Mouse (Mus musculus): Measurements from ENCODE around the gene Pigb.
"Not testable (repeated sequence)": the region's sequence is repeated elsewhere in the genome, so short reads cannot be mapped to it uniquely, and the experiment has no call there.

Pigb gene

DNA sequence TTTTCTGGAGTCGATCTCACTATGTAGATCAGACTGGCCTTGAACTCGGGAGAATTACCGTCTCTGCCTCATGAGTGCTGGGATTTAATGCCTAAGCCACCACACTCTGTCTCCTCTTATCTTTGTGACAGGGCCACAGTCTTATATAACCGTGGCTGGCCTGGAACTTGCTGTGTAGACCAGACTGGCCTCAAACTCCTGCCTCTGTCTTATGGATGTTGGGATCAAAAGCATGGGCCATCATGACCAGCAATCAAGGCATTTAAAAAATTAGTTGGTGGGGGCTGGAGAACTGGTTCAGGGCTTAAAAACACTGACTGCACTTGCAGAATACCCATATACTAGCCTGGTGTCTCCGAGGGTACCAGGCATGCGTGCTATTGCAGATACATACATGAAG is at the start of gene Pigb:
Pigb (minus strand) TSS at position 299 of the 400 bp plus-strand sequence.
- no peak for DNase-seq (ENCODE audit: low read depth, low spot score)

DNA sequence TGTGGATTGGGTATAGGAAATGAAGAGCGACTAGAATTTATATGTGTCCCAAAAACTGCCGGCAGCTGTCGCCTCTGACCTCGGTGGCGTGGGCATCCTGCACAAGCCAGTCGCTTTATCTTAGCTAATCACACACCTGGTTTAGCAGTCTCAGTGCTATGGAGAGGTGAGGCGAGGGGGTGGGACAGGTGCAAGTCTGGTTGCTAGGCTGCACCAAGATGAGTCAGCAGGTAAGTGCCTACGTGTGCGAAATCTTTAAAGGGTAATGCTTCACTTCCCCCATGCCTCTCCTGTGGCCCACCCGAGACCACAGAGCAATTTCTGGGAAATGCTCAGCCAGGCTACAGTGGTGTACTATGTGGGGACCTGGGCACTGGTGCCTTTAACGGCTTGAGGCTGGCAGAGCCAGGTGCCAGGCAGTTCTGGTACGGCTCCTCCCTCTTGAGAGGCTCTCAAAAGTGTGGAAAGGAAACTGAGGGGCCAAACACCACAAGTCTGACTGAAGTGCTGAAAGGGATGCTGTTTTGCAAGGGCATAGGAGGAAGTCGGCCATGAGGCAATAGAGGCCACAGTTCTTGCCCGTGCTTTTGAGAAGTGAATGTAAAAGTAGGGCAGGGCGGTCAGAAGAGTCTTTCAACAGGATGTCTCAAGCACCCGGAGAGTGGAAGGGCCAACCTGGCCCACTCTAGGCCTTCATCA is 49.2 kb upstream of the Pigb start:
- DNase-seq (ENCODE audit: low read depth, low spot score), result no peak

DNA sequence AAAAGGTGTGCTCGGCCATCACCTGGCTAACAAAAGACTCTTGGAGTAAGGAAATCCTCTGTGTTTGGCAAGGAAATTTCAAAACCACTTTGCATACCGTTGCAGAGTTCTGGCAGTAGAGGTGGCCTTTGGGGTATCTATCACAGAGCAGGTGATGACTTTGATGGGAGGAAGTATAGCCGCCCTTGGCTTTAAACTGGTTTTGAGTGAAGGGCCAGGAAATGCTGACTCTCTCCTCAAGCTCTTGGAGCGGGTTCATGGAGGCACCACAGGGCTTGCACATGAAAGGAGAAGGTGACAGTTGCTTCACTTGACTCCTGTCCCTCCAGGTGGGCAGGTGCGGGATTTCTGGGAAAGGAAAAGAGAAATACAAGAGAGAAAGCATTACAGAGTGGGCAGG is 47.4 kb upstream of the Pigb start:
- DNase-seq (ENCODE audit: low read depth, low spot score), result no peak

DNA sequence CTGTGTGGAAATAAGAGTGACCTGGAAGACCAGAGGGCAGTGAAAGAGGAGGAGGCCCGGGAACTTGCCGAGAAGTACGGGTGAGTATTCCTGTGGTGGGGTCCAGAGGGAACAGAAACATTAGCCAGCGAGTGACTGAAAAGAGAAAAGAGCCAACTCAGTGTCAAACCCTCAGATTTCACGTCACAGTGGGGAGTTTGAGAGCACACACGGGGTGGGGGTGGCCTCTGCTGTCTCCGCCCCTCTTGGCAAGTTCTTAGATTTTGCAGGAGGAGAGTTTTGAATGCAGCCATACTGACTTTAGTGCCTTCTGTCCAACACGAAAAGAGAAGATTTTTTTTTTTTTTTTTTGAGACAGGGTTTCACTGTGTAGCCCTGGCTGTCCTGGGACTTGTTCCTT is 46.9 kb upstream of the Pigb start:
- DNase-seq (ENCODE audit: low read depth, low spot score), result no peak

DNA sequence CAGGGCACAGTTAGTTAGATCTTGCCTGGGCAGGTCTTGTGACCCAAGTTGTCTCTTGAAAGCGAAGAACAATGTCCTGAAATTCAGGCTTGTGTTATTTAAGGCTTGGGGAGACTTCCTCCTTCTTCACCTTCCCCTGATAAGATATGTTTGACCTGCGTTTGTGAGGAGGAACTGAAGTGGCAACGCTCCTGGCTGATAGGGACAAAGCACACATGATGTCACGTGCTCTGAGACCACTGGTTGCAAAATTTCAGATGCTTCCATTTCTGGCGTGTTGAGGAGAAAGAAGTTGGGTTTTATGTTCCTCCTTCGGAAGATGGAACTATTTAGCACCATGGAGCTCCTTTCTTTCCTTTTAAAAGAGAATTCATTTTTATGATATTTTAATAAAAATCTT is 45.7 kb upstream of the Pigb start:
- DNase-seq (ENCODE audit: low read depth, low spot score), result no peak

DNA sequence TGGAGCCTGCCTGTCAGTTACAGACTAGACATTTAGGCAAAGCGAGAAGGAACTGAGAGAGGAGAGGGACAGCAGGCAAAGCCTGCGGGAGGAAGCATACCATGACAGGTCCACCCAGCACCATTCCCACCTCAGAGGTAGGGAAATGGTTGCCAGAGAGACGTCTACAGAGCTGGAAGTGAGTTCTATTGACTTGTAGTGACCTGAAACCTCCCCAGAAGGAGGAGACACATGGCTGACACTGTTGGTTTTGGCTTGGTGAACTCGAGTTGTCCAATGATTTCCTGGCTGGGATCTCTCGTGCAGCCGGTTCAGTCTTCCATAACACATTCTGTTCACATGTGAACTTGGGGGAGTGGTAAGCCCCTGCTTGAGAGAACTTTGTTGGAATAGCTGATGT is 43.8 kb upstream of the Pigb start:
- DNase-seq (ENCODE audit: low read depth, low spot score), result no peak

DNA sequence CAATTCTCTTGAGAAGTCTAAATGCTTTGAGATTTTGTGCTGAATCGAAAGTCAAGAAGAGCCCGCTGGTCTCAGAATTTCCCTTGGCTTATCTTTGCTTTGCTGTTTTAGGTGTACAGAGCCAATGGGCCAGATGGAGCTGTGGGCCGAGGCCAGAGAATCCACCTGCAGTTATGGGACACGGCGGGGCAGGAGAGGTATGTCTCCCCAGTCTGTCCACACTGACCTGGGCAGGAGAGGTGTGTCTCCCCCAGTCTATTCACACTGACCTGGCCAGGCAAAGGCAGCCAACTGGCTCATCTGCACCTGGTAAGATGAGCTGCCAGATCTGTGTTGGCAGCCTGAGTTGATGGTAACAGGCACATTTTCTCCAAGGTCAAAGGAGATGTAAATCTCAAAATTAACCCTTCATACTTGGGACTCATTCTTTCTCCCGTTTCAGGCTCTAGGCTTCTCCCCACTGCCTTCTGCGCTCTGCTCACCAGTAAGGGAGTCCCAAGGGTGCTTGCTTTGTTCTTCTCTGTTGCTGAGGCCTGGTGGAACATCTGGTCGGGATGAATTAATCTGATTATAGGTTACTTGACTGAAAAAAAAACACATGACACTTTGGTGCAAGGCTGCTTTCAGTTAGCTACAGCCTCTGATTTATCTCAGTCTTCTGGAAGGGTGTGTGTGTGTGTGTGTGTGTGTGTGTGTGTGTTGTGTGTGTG is 42.3 kb upstream of the Pigb start:
- no peak for DNase-seq (ENCODE audit: low read depth, low spot score)

DNA sequence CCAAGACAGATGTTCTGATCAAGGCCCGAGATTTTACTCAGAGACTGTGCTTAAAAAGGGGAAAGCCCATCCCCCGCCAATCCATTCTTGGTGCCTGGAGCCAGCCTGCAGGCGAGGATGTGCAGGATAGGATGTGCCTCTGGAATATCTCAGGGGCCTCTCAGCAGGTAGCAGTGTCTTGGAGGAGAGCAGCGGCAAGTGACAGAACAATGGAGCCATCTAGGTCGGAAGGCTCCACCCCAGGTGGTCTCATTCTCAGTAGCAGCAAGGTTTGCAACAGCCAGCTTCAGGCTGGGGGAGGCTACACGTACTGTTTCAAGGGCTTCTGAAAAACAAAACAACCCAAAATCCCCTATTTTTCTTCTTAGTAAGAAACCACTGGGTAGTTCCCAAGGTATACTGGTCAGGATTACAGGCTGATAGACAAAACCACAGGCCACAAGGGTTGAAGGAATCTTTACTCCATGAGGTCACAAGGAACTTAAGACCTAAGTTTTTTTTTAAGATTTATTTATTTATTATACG is 39.7 kb upstream of the Pigb start:
- no peak for DNase-seq (ENCODE audit: low read depth, low spot score)

DNA sequence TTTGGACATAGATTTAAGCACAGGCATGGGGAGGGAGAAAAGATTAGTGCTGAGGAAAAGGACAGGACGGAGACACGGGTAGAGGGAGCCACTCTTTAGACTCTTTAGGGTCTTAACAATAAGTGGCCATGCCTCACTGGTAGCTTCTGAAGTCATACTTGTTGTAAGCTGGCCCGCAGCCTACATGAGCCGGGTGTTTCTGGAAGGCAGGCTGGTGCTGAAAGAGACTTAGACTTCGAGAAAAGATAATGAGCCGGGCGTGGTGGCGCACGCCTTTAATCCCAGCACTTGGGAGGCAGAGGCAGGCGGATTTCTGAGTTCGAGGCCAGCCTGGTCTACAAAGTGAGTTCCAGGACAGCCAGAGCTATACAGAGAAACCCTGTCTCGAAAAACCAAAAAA is 39.2 kb upstream of the Pigb start:
- DNase-seq (ENCODE audit: low read depth, low spot score), result not testable (repeated sequence)

DNA sequence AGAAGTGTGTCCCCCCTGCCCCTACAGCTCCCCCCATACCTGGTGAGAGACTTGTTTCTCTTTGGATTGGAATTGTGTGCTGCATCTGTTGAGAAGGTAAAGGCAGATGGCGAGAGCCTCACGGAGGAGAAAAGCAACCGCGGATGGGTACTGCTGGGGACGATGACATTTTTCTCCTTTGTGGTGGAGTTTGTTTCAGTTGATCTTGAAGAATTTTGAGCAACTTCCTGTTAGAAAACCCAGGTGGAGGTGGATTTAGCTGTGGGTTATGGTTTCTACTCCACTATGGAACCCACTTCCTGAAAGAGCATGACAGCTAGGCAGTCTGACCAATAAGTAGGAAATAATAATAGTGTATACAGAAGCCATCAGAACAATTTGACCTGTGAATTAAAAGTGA is 33.0 kb upstream of the Pigb start:
- no peak for DNase-seq (ENCODE audit: low read depth, low spot score)

DNA sequence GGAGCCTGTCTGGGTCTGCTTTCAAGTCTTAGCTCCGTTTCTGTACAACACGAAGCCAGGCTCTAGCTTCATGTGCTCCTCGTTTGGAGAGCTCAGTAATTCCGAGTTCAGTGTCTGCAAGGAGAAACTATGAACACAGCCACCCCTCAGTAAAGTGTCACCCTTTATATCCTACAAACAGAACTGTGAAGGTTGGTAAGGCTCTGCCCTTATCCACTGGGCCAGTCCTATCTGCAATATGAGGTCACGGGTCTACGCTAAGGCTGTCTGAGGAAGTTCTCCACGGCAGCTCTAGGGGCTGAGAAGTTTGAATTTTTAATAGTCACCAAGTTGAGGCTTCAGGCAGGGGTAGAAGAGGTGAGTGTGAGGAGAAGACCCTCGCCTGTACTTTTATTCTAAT is 32.2 kb upstream of the Pigb start:
- DNase-seq (ENCODE audit: low read depth, low spot score), result no peak

DNA sequence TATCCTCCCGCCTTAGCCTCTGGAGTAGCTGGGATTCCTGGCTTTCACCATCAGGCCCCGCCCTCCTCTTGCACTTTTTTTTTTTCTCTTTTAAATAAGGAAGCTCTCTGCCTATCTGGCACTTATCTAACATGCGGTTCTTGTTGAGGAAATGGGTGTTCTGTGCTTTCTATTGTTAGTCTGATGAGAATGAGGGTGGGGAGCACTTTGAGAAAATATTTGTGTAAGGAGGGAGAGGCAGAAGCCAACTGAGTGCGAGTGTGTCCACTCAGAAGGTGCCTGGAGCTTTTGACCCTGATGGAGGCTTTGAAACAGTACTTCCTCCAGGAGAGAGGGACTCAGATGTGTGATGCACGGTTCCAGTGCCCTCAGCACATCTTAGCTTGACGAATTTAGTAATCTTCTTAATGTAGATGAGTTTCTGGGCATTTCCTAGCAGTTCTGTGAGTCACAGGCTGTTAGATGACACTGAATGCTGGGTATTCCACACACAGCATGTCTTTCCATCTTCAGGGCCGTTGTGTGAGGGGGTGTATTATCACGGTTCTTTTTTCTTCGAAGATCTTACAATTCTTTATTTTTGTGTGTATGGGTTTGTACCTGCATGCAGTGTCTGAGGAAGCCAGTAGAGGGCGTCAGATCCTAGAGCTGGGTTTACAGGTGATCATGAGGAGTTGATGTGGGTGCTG is 30.9 kb upstream of the Pigb start:
- DNase-seq (ENCODE audit: low read depth, low spot score), result no peak

DNA sequence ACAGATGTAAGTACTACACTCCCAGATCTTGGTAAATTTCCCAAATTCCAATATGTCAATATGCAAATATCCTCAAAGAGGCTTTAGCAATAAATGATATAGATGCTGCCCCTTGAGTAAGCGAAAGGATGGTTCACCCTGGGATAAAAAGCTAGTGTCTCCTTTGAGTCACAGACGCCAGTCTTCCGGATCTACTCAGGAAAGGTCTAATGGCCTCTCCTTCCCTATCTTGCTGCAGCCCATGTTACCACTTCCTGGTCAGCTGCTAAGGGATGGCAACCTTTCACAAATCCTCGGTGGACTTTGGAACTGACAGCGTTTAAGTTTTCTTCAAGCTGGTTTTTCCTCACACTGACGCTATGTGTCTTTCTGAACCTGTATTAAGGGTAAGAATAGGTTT is 28.5 kb upstream of the Pigb start:
- no peak for DNase-seq (ENCODE audit: low read depth, low spot score)

DNA sequence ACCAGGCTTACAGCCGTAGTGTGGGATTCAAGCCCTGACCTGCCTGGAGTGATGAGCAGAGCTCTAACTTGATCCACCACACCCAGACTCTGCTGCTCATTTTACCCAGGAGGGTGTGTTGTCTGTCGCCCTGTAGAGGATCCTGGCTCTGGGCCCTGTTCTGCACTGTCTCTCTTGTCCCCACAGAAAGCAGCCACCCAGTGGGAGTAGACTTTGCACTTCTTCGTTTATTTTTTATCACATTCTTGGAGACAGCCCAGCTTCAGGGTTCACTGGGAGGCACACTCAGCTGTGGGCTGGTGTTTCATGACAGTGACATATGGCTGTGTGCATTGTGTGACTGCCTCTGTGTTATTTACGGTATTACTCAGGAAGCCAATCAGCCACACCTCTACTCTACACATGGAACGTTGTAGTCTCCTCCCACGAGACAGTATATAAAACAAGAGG is 28.1 kb upstream of the Pigb start:
- peak; percentile 65 for DNase-seq (ENCODE audit: low read depth, low spot score)

DNA sequence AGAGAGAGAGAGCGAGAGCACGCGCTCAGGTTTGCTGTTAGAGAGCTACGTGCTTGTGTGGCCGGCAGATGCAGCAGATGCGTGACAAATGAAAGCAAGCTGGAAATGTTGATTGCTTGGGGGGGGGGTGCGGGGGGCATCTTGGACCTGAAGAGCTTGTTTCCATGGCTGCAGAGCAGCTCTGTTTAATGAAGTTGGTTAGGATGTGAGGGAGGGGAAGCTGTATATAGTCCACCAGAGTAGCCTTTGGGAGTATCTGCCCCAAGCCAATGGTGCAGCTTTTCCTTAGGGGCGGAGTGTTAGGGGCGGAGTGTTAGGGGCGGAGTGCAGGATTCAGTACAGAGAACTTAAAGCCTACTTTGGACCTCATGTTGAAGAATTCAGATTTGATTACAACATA is 26.9 kb upstream of the Pigb start:
- no peak for DNase-seq (ENCODE audit: low read depth, low spot score)

DNA sequence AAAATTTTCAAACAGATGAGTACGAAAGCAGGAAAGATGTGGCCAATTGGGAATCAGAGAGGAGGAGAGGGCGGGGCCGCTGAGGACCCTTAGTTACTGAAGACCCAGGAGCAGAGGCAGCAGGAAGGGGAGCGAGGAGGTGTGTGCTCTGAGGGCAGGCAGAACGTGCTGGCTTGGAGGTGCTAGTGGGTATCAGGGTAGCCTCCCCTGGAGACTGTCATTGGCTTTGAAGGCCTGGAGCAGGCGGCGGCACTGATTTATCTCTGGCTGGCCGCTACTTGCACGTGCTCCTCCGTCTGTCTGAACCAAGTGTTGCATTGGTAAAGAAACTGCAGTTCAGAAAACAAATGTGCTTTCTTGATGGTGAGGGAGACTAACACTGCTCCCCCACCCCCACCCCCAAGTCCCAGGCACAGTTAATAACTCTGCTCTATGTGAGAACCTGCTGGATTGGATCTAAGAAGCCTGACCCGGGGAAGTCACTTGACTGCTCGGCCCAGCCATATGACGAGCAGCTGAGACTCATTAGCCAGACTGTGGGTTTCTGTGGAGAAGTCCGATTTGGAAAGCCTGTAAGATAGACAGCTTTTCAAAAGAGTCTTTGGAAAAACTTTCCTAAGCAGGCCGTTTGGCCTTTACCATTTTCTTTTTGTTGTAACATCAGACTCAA is 23.6 kb upstream of the Pigb start:
- no peak for DNase-seq (ENCODE audit: low read depth, low spot score)

DNA sequence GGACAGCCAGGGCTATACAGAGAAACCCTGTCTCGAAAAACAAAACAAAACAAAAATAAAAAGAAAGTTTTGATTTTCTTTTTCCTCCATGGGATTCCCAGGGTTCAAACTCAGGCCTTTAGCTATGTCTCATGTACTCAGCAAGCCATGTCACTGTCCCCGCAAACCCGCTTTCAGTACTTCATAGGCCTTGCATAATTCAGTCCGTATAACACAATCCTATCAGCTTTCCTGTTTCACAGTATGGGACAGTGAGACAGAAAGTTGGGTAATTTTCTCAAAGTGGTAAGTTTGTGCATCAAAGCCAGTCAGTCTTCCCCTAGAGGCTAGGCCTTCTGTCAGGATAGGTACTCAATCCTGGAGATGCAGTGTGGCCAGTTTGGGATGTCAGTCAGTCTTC is 19.0 kb upstream of the Pigb start:
- no peak for DNase-seq (ENCODE audit: low read depth, low spot score)

DNA sequence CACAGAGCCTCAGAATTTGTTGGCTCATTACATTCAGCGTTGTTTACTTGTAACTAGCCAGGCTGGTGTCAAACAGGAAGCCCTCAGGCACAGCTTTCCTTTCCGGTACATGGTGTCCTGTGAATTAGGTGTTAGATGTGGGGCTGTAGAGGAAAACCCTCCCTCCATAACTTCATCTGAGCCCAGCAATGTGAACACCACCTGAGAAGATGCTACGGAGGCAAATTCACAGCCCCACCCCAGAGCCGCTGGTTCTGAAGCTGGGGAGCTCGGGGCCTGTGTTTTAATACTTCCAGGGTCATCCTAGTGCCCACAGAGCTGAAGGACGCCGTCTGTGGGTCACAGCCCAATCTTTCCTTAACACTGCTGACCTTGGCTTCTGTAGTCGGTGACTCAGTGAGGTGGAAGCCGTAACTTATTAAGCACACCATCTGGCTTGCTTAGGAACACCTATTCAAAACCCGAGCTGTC is 15.3 kb upstream of the Pigb start:
- no peak for DNase-seq (ENCODE audit: low read depth, low spot score)

DNA sequence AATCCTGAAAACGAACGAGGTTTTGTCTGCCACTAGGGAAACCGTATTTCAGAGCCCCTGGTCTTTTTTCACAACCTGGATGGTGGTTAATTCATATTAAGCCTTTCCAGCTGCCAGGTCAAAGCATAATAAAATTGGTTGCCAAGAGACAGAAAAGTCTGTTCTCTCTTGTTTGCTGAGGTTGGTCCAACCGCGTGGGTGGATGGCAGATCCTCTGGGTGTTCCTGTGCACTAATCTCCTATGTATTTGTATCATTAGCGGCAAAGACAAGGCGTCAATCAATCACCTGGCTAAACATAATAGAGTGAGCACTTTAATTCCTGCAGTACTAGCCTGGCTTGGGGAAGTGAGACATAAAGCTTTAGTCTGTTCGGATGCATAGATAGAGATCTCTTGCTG is 10.4 kb upstream of the Pigb start:
- no peak for DNase-seq (ENCODE audit: low read depth, low spot score)

DNA sequence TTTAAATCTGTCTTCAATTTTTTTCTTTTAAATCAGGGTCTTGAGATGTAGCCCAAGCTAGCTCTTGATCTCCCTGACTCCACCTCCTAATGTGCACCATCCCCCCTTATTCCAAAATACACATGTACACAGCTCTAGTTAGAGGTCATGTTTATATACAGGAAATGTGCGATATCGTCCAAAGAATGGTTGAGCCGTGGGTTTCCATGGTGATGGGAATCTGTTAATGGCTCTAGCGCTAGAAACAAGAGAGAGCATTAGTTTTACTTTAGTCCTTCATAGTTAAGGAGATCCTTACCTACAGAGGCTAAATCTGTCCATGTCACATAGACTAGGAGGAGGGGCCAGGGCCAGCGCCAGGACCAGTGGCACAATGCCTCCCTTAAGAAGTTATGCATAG is 9.7 kb upstream of the Pigb start:
- no peak for DNase-seq (ENCODE audit: low read depth, low spot score)

DNA sequence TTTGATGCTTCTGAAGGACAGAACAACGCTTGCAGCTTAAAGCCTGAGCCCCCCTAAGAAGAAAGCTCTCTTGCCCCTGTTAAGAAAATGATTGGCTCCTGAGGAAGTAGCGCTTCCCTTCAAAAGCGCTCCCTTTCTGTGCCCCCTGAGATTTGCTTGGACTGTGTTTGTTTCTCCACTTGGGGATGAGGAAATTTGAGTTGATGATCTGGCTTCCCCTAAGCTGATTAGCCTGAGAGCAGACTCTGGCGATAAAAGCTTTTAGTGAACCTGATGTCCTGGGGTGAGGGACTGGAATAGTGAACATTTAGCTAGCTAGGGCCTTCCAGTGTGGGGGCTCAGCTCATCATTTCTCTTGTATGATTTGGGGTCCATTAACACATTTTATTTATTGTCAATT is 8.7 kb upstream of the Pigb start:
- DNase-seq (ENCODE audit: low read depth, low spot score), result no peak

DNA sequence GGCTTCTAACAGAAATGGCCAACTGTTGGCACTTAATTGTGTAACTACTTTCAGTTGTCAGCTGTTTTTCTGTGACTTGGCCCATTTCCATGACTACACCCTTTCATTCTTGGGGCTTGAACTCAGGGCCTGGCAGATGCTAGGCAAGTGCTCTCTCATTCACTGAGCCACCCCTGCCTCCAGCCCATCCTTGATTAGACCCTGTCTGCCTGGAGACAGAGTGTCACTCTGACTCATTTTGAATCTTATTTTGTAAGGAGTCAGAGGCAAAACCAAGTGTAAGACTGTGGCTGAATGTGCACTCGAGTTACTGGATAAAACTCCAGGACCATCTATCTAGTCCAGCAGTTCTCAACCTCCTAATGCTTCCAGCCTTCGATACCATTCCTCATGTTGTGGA is 7.7 kb upstream of the Pigb start:
- no peak for DNase-seq (ENCODE audit: low read depth, low spot score)

Measured in telencephalon, adult 2 months (tissue).